Mouse (Mus musculus) ES-Bruce4 (cell line): ENCODE results near the gene Trmt10b. TPM values are rescaled to one million over a fixed set of nuclear protein-coding genes. Genes with fewer than 3 reads are reported as not detected.

Experiments used
- H3K27ac ChIP-seq: 2 replicates; pipeline ENCODE4 v1.5.1; 2012; ENCODE audit warnings: low read length, inconsistent platforms; ENCODE audit not compliant: insufficient read depth
- H3K27me3 ChIP-seq: 2 replicates; pipeline ENCODE4 v1.6.1; 2012; ENCODE audit warnings: mild to moderate bottlenecking, low read length, inconsistent platforms; ENCODE audit not compliant: control insufficient read depth, poor library complexity, insufficient read depth, severe bottlenecking
- H3K36me3 ChIP-seq: 2 replicates; pipeline ENCODE4 v1.6.1; 2012; ENCODE audit warnings: inconsistent platforms, mild to moderate bottlenecking, low read length, moderate library complexity; ENCODE audit not compliant: control insufficient read depth, poor library complexity, insufficient read depth, severe bottlenecking
- H3K4me1 ChIP-seq: one replicate; pipeline ENCODE4 v1.8.1; 2011; ENCODE audit warnings: low read length; ENCODE audit not compliant: control insufficient read depth, insufficient read depth
- H3K4me3 ChIP-seq: 2 replicates; pipeline ENCODE4 v1.5.1; 2011; ENCODE audit warnings: low read depth, mild to moderate bottlenecking, low read length
- H3K9ac ChIP-seq: 2 replicates; pipeline ENCODE4 v1.6.1; 2012; ENCODE audit warnings: low read depth, mild to moderate bottlenecking, inconsistent platforms; ENCODE audit not compliant: poor library complexity, severe bottlenecking
- H3K9me3 ChIP-seq: replicated peaks from 2 replicates; pipeline ENCODE4 v1.6.1; 2012; ENCODE audit warnings: mild to moderate bottlenecking, low read length, inconsistent platforms; ENCODE audit not compliant: control insufficient read depth, poor library complexity, insufficient read depth, severe bottlenecking
- CTCF ChIP-seq: IDR thresholded peaks from one replicate; pipeline ENCODE4 v1.8.1; 2011; ENCODE audit warnings: low read depth, low read length
- EP300 ChIP-seq: IDR thresholded peaks from 2 replicates; pipeline ENCODE4 v1.6.1; 2011; ENCODE audit warnings: low read depth, low read length; ENCODE audit not compliant: insufficient read depth
- POLR2A ChIP-seq: IDR thresholded peaks from one replicate; pipeline ENCODE4 v1.8.1; 2011; ENCODE audit warnings: low read length; ENCODE audit not compliant: insufficient read depth
- polyA plus RNA-seq: library from polyadenylated mRNA; stranded (reverse); fragments of >200 nt; gene quantifications from 2 replicates; pipeline ENCODE4 v1.2.4, GENCODE M21; 2011; ENCODE audit warnings: low read depth; ENCODE audit not compliant: missing spikeins, insufficient read depth, insufficient read length

Gene Trmt10b
- polyA plus RNA-seq, 1 experiment = 19.8 TPM

GRCm38 (mm10) chr4:45320159-45320816 is 23.4 kb downstream of the Trmt10b start:
- Histone ChIP-seq H3K4me1 (no peaks in the 10 kb centered on the region), H3K4me3 (peak overlapping the region; percentile 87), H3K9me3 (no peaks in the 10 kb centered on the region), H3K27ac (no peak overlapping the region), H3K36me3 (peaks cover 7% of the 10 kb centered on the region), H3K9ac (peak overlapping the region; percentile 83), H3K27me3 (no peaks in the 10 kb centered on the region)
- no peak for TF ChIP-seq CTCF
- TF ChIP-seq POLR2A = peak; percentile 77

- no peak overlapping the region for H3K9ac ChIP-seq
- no peaks in the 10 kb centered on the region for H3K27me3 ChIP-seq
- H3K9me3 ChIP-seq = no peaks in the 10 kb centered on the region; the same call in 1 of the 2 replicates
- TF ChIP-seq EP300 (no peak), POLR2A (no peak), CTCF (no peak)
- H3K36me3 ChIP-seq = no peaks in the 10 kb centered on the region
- no peaks in the 10 kb centered on the region for H3K4me1 ChIP-seq
- no peak overlapping the region for H3K27ac ChIP-seq
- no peak overlapping the region for H3K4me3 ChIP-seq
These were observed 34.2 kb downstream of the Trmt10b start for GRCm38 (mm10) chr4:45331139-45331538.

GRCm38 (mm10) chr4:45332466-45332865 is 35.5 kb downstream of the Trmt10b start:
- Histone ChIP-seq H3K27me3 (no peaks in the 10 kb centered on the region), H3K36me3 (no peaks in the 10 kb centered on the region), H3K9me3 (no peaks in the 10 kb centered on the region; the same call in 1 of the 2 replicates), H3K27ac (no peak overlapping the region), H3K9ac (no peak overlapping the region), H3K4me3 (no peak overlapping the region), H3K4me1 (no peaks in the 10 kb centered on the region)
- TF ChIP-seq POLR2A = no peak
- TF ChIP-seq EP300 = no peak
- TF ChIP-seq CTCF = no peak

GRCm38 (mm10) chr4:45341226-45341625 is 44.3 kb downstream of the Trmt10b start:
- no peak overlapping the region for H3K4me3 ChIP-seq
- H3K27me3 ChIP-seq = no peaks in the 10 kb centered on the region
- no peaks in the 10 kb centered on the region for H3K9me3 ChIP-seq
- peaks cover 2% of the 10 kb centered on the region for H3K4me1 ChIP-seq
- TF ChIP-seq EP300 = no peak
- TF ChIP-seq CTCF = no peak
- no peak for TF ChIP-seq POLR2A
- peak overlapping the region; percentile 88 for H3K9ac ChIP-seq
- no peak overlapping the region for H3K27ac ChIP-seq
- H3K36me3 ChIP-seq = no peaks in the 10 kb centered on the region

- Histone ChIP-seq H3K27ac (no peak within 1 kb of the TSS), H3K4me3 (peak within 1 kb of the TSS; percentile 93), H3K27me3 (no peaks in the 10 kb centered on the region), H3K9ac (peak within 1 kb of the TSS; percentile 88), H3K36me3 (no peaks in the 10 kb centered on the region), H3K4me1 (peaks cover 2% of the 10 kb centered on the region), H3K9me3 (no peaks in the 10 kb centered on the region)
- TF ChIP-seq POLR2A (peak; percentile 90), EP300 (0 out of 2 replicates have a peak, but pooled peaks have one; percentile 55), CTCF (peak; percentile 29)
These were observed 44.8 kb downstream of the Trmt10b start, which contains the start of gene Dcaf10 for GRCm38 (mm10) chr4:45341669-45342249. TSS of gene Dcaf10 (plus strand) at chr4:45342101.
